Mouse (Mus musculus) cortical plate, adult 2 months (tissue): Measurements from ENCODE around the gene B3gnt2.

Experiments
- CTCF ChIP-seq: fragments of 200-500 bp; IDR thresholded peaks from 2 replicates; pipeline ENCODE4 v1.5.1; 2011; ENCODE audit warnings: mild to moderate bottlenecking, control low read depth, low read length; ENCODE audit not compliant: insufficient read depth; ENCODE audit errors: extremely low read depth
- POLR2A ChIP-seq: fragments of 200-500 bp; IDR thresholded peaks from 2 replicates; pipeline ENCODE4 v1.6.1; 2011; ENCODE audit warnings: mild to moderate bottlenecking, low read length, control low read depth; ENCODE audit not compliant: insufficient read depth; ENCODE audit errors: extremely low read depth

GRCm38 (mm10) chr11:22852510-22852909, 8.3 kb downstream of the B3gnt2 start:
- TF ChIP-seq CTCF (no peak), POLR2A (no peak)
